Mouse (Mus musculus): ENCODE data around the gene Zbtb5.

- TF ChIP-seq TAL1 (IDR thresholded peaks at IDR 0.05; ENCODE audit: low read length) (no peak), GATA1 (IDR thresholded peaks at IDR 0.05; ENCODE audit: low read length) (no peak)
These were observed 6.8 kb downstream of the Zbtb5 start for GRCm38 (mm10) chr4:45005452-45005851.

Data from erythroblast, embryonic 14.5 days (primary cell).